Mouse (Mus musculus) C2C12 (cell line): ENCODE data around the gene Yipf7. TPM values are rescaled to one million over a fixed set of nuclear protein-coding genes. Genes with fewer than 3 reads are reported as not detected.

ENCODE experiments used
- H3K27me3 ChIP-seq: one replicate; pipeline ENCODE4 v1.6.1; 2011; ENCODE audit not compliant: control insufficient read depth, insufficient read depth, insufficient read length
- H3K36me3 ChIP-seq: one replicate; pipeline ENCODE4 v1.6.1; 2011; ENCODE audit not compliant: control insufficient read depth, insufficient read depth
- H3K4me3 ChIP-seq: one replicate; pipeline ENCODE4 v1.5.1; 2011; ENCODE audit warnings: mild to moderate bottlenecking, control low read depth; ENCODE audit not compliant: poor library complexity, insufficient read depth, severe bottlenecking
- H3K79me2 ChIP-seq: one replicate; pipeline ENCODE4 v1.6.1; 2011; ENCODE audit not compliant: control insufficient read depth, insufficient read depth
- H3K79me3 ChIP-seq: one replicate; pipeline ENCODE4 v1.6.1; 2011; ENCODE audit warnings: low read depth, control low read depth
- H3ac ChIP-seq: one replicate; pipeline ENCODE3; 2011; ENCODE audit warnings: low read depth; ENCODE audit not compliant: control insufficient read depth, insufficient read length
- CEBPB ChIP-seq: IDR thresholded peaks from one replicate; pipeline ENCODE4 v1.6.1; 2011; ENCODE audit warnings: low read depth, mild to moderate bottlenecking, control low read depth, moderate library complexity
- CTCF ChIP-seq: IDR thresholded peaks from one replicate; pipeline ENCODE4 v1.5.1; 2011; ENCODE audit not compliant: control insufficient read depth, insufficient read depth, insufficient read length
- FOSL1 ChIP-seq: IDR thresholded peaks from one replicate; pipeline ENCODE4 v1.8.0; 2011; ENCODE audit warnings: mild to moderate bottlenecking, low read length; ENCODE audit not compliant: poor library complexity, insufficient read depth, severe bottlenecking
- MAX ChIP-seq: IDR thresholded peaks from one replicate; pipeline ENCODE4 v1.6.1; 2011; ENCODE audit warnings: mild to moderate bottlenecking, control low read depth
- MYOD1 ChIP-seq: IDR thresholded peaks from one replicate; pipeline ENCODE4 v1.6.1; 2011; ENCODE audit warnings: low read depth; ENCODE audit not compliant: control insufficient read depth, insufficient read length
- MYOG ChIP-seq: IDR thresholded peaks from one replicate; pipeline ENCODE4 v1.6.1; 2011; ENCODE audit not compliant: control insufficient read depth, insufficient read length; ENCODE audit errors: extremely low read depth
- USF1 ChIP-seq: IDR thresholded peaks from one replicate; pipeline ENCODE4 v1.6.1; 2011; ENCODE audit warnings: low read depth, mild to moderate bottlenecking, control low read depth, moderate library complexity
- polyA plus RNA-seq: library from polyadenylated mRNA; unstranded; fragments of >200 nt; fragmentation: generic; extraction: Trizol; gene quantifications from one replicate; pipeline ENCODE4 v1.2.1, GENCODE M21; 2012; ENCODE audit warnings: missing spikeins

Gene Yipf7
- polyA plus RNA-seq, 1 experiment, result not detected

- Histone ChIP-seq H3ac (no peak overlapping the region), H3K4me3 (no peak overlapping the region), H3K79me2 (no peaks in the 10 kb centered on the region), H3K79me3 (no peaks in the 10 kb centered on the region), H3K36me3 (no peaks in the 10 kb centered on the region), H3K27me3 (no peaks in the 10 kb centered on the region)
- no peak for TF ChIP-seq MYOD1
- no peak for TF ChIP-seq CTCF
- no peak for TF ChIP-seq MAX
- TF ChIP-seq USF1, result no peak
- TF ChIP-seq CEBPB, result no peak
- no peak for TF ChIP-seq FOSL1
- no peak for TF ChIP-seq MYOG
Measured at GRCm38 (mm10) chr5:69489046-69489445, 53.4 kb downstream of the Yipf7 start.

- H3K79me3 ChIP-seq, result no peaks in the 10 kb centered on the region
- H3ac ChIP-seq, result no peak overlapping the region
- no peaks in the 10 kb centered on the region for H3K79me2 ChIP-seq
- H3K27me3 ChIP-seq, result no peaks in the 10 kb centered on the region
- TF ChIP-seq USF1 (no peak), MYOD1 (no peak), CTCF (no peak), FOSL1 (no peak), MYOG (no peak), CEBPB (no peak)
- H3K4me3 ChIP-seq, result no peak overlapping the region
- no peaks in the 10 kb centered on the region for H3K36me3 ChIP-seq
Measured at GRCm38 (mm10) chr5:69467520-69467919, 74.9 kb downstream of the Yipf7 start.

Other genes with a start within 250 kb of the Yipf7 start
- gene Kctd8, start 201.0 kb downstream of the Yipf7 start, polyA plus RNA-seq, result not detected
- 3.6 TPM for gene Guf1, start 14.3 kb upstream of the Yipf7 start, polyA plus RNA-seq
- gene Gnpda2, start 49.7 kb upstream of the Yipf7 start, polyA plus RNA-seq, result 1.8 TPM